Mouse (Mus musculus): Measurements from ENCODE around the gene Btbd3. TPM values are rescaled to one million over a fixed set of nuclear protein-coding genes. Genes with fewer than 3 reads are reported as not detected.

The Btbd3 gene
- total RNA-seq, 2 experiments from 2014 or later = 27.4 to 31.3 TPM

- no peak for DNase-seq (ENCODE audit: low spot score in 2 of 2)
These were observed 272.1 kb downstream of the Btbd3 start for GRCm38 (mm10) chr2:138528461-138528860.

- DNase-seq (ENCODE audit: low spot score in 2 of 2) = no peak
These were observed 275.0 kb downstream of the Btbd3 start for GRCm38 (mm10) chr2:138531160-138531967.

GRCm38 (mm10) chr2:138531992-138532391 is 275.6 kb downstream of the Btbd3 start:
- DNase-seq (ENCODE audit: low spot score in 2 of 2) = no peak

- DNase-seq (ENCODE audit: low spot score in 2 of 2) = no peak
These were observed 283.3 kb downstream of the Btbd3 start for GRCm38 (mm10) chr2:138539655-138540054.

GRCm38 (mm10) chr2:138548990-138549389 is 292.6 kb downstream of the Btbd3 start:
- no peak for DNase-seq (ENCODE audit: low spot score in 2 of 2)

GRCm38 (mm10) chr2:138551516-138551915 is 295.2 kb downstream of the Btbd3 start:
- DNase-seq (ENCODE audit: low spot score in 2 of 2) = no peak

- no peak for DNase-seq (ENCODE audit: low spot score in 2 of 2)
These were observed 298.9 kb downstream of the Btbd3 start for GRCm38 (mm10) chr2:138555106-138555862.

- DNase-seq (ENCODE audit: low spot score in 2 of 2) = no peak
These were observed 329.6 kb downstream of the Btbd3 start for GRCm38 (mm10) chr2:138585930-138586329.

- no peak for DNase-seq (ENCODE audit: low spot score in 2 of 2)
These were observed 331.0 kb downstream of the Btbd3 start for GRCm38 (mm10) chr2:138587335-138587734.

GRCm38 (mm10) chr2:138587795-138588545 is 331.6 kb downstream of the Btbd3 start:
- no peak for DNase-seq (ENCODE audit: low spot score in 2 of 2)

GRCm38 (mm10) chr2:138589105-138589504 is 332.7 kb downstream of the Btbd3 start:
- no peak for DNase-seq (ENCODE audit: low spot score in 2 of 2)

GRCm38 (mm10) chr2:138590307-138590706 is 333.9 kb downstream of the Btbd3 start:
- no peak for DNase-seq (ENCODE audit: low spot score in 2 of 2)

- DNase-seq (ENCODE audit: low spot score in 2 of 2) = no peak
These were observed 356.0 kb downstream of the Btbd3 start for GRCm38 (mm10) chr2:138612361-138612760.

GRCm38 (mm10) chr2:138617501-138617900 is 361.1 kb downstream of the Btbd3 start:
- no peak for DNase-seq (ENCODE audit: low spot score in 2 of 2)
